Mouse (Mus musculus): ENCODE measurements around the gene Gpsm3.

- TF ChIP-seq CTCF (IDR thresholded peaks at IDR 0.05; ENCODE audit: low read depth) (no peak), EP300 (IDR thresholded peaks at IDR 0.05; ENCODE audit: low read depth) (no peak)
These were observed 35.4 kb downstream of the Gpsm3 start for GRCm38 (mm10) chr17:34624981-34625380.

Measured in heart, postnatal 0 days (tissue).